Mouse (Mus musculus): ENCODE measurements at regions not wholly inside any gene's neighbourhood (a gene's known extent, or its start where the extent isn't known, plus 50 kb on each side); places are given as distances from the start of the nearest gene placed in this dataset.

- no peak for DNase-seq
These were observed 4549.1 kb upstream of the Gm7489 start for GRCm38 (mm10) chr15:49335523-49336040.

- no peak for DNase-seq
These were observed 4537.7 kb upstream of the Gm7489 start for GRCm38 (mm10) chr15:49347029-49347428.

GRCm38 (mm10) chr15:49356107-49356506 lies 4528.6 kb upstream of the Gm7489 start:
- no peak for DNase-seq

- peak; percentile 20 for DNase-seq
These were observed 4488.7 kb upstream of the Gm7489 start for GRCm38 (mm10) chr15:49395966-49396365.

GRCm38 (mm10) chr15:49413665-49414064 lies 4471.0 kb upstream of the Gm7489 start:
- no peak for DNase-seq

GRCm38 (mm10) chr15:49451310-49451709 lies 4433.4 kb upstream of the Gm7489 start:
- no peak for DNase-seq

- DNase-seq = peak; percentile 0
These were observed 4400.1 kb upstream of the Gm7489 start for GRCm38 (mm10) chr15:49484582-49484981.

GRCm38 (mm10) chr15:49492836-49493235 lies 4391.9 kb upstream of the Gm7489 start:
- DNase-seq = peak; percentile 15

- DNase-seq = no peak
These were observed 4382.9 kb upstream of the Gm7489 start for GRCm38 (mm10) chr15:49501821-49502220.
